Mouse (Mus musculus): ENCODE measurements around the gene Kat2b.
"Not testable (repeated sequence)": the region's sequence is repeated elsewhere in the genome, so short reads cannot be mapped to it uniquely, and the experiment has no call there.

DNA sequence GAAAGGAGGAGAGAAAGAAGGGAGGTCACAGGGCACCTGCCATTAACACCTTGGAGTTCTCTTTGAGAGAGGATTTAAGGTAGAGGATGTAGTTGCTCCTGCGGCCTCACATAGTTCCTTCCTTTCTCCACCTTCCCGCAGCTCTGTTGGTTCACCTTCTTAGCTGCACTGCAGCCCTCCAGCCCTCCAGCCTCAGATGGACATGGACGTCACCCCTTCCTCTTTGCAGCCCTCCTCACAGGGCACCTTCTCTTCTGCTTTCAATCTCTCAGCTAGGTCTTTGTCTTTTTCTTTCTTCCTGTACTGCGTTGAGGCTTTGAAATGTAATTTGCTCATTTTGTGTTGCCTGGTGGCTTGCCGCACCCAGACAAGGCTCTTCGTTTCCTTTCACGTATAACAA, 42.3 kb downstream of the Kat2b start:
- TF ChIP-seq CTCF (IDR thresholded peaks at IDR 0.05; ENCODE audit: low read depth, low read length); POLR2A (IDR thresholded peaks at IDR 0.05; ENCODE audit: insufficient read depth, low read length); EP300 (IDR thresholded peaks at IDR 0.05; ENCODE audit: insufficient read depth, low read depth, low read length): not testable (repeated sequence)

Data from ES-Bruce4 (cell line).